Mouse (Mus musculus): ENCODE results near the gene Ccdc149. TPM values are rescaled to one million over a fixed set of nuclear protein-coding genes. Genes with fewer than 3 reads are reported as not detected.
A peak's percentile ranks its signal among the peaks of the same experiment; 100 is the strongest.

The Ccdc149 gene
- polyA plus RNA-seq, 1 experiment from 2014 or later: 3.5 TPM

DNA sequence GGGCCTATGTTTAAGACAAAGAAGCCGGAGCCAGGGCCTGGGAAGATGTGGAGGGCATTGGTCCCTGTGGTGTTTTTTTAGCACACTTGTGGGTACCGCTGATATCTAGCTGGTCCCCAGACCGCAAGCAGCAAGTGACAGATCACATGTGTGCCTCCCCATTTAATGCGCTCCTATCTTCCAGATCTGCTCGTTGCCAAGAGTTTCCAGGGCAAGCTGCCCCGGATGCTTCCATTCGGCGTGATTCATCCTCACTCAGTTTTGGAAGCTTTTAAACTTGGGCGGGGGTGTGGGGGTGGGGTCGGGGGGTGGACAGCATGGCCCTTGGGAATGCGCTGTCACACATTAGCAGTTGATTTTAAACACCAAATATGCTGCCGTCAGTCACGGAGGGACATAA lies 33.3 kb upstream of the Ccdc149 start:
- H3K36me3 ChIP-seq (ENCODE audit: insufficient read depth, low read length): no peaks in the 10 kb centered on the region
- no peaks in the 10 kb centered on the region for H3K4me1 ChIP-seq (replicated peaks; ENCODE audit: insufficient read depth, low read length)
- H3K9ac ChIP-seq (ENCODE audit: low read depth, low read length): no peak overlapping the region
- H3K4me2 ChIP-seq (ENCODE audit: low read length): no peak overlapping the region
- DNase-seq (ENCODE audit: low spot score) (no peak), ATAC-seq (replicated peaks; ENCODE audit: low FRiP score, low read depth) (no peak)
- 81% methylated on average over 13 of the region's 13 CpGs for WGBS
- TF ChIP-seq CTCF (IDR thresholded peaks at IDR 0.05; ENCODE audit: low read depth): no peak
- H3K4me3 ChIP-seq (replicated peaks; ENCODE audit: low read depth, low read length): no peak overlapping the region
- H3K27ac ChIP-seq: no peak overlapping the region
- H3K9me3 ChIP-seq (replicated peaks; ENCODE audit: low read length): no peaks in the 10 kb centered on the region
- no peaks in the 10 kb centered on the region for H3K27me3 ChIP-seq (ENCODE audit: insufficient read depth, low read length)

DNA sequence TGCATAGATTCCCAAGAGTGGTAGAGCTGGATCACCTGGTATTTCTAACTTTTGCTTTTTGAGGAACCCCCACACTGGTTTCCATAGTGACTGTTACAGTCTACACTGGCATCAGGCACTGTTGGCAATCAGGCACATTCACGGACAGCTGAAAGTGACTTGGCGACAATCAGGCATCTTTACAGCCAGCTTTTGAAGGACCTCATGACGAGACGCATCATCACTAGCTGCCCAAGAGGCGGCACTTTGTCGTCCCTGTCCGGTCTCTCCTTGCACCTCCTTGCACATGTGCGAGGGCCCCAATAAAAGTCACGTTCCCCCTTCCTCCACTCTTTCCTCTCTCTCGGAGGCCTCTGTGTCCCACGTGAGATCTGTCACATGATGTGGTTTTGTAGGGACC lies 32.8 kb upstream of the Ccdc149 start:
- Histone ChIP-seq H3K4me3 (replicated peaks; ENCODE audit: low read depth, low read length) (no peak overlapping the region), H3K36me3 (ENCODE audit: insufficient read depth, low read length) (no peaks in the 10 kb centered on the region), H3K9ac (ENCODE audit: low read depth, low read length) (no peak overlapping the region), H3K4me1 (replicated peaks; ENCODE audit: insufficient read depth, low read length) (no peaks in the 10 kb centered on the region), H3K4me2 (ENCODE audit: low read length) (no peak overlapping the region), H3K9me3 (replicated peaks; ENCODE audit: low read length) (no peaks in the 10 kb centered on the region), H3K27ac (no peak overlapping the region), H3K27me3 (ENCODE audit: insufficient read depth, low read length) (no peaks in the 10 kb centered on the region)
- ATAC-seq (replicated peaks; ENCODE audit: low FRiP score, low read depth) (no peak), DNase-seq (ENCODE audit: low spot score) (no peak)
- TF ChIP-seq CTCF (IDR thresholded peaks at IDR 0.05; ENCODE audit: low read depth): no peak
- WGBS: 89% methylated on average over 11 of the region's 11 CpGs

DNA sequence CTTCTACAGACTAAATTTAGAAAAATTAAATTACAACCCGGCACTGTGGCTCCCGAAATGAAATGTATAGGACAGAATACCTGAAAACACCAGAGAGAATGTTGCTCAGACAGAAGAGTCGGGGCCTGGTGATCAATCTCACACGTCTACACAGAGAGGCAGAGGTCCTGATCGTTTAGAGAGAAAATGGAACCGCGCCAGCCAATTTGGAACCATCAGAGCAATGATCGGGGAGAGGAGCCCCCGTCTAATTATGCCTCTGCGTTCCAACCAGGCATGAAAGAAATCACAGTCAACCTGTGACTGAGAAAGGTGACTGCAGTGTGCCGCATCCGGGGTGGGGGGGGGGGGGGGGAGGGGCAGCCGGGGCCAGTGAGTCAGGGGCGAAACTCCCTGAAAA lies 24.4 kb upstream of the Ccdc149 start:
- Histone ChIP-seq H3K4me3 (replicated peaks; ENCODE audit: low read depth, low read length) (no peak overlapping the region), H3K9me3 (replicated peaks; ENCODE audit: low read length) (no peaks in the 10 kb centered on the region), H3K4me2 (ENCODE audit: low read length) (no peak overlapping the region), H3K4me1 (replicated peaks; ENCODE audit: insufficient read depth, low read length) (no peaks in the 10 kb centered on the region), H3K9ac (ENCODE audit: low read depth, low read length) (no peak overlapping the region), H3K27me3 (ENCODE audit: insufficient read depth, low read length) (no peaks in the 10 kb centered on the region), H3K36me3 (ENCODE audit: insufficient read depth, low read length) (no peaks in the 10 kb centered on the region), H3K27ac (no peak overlapping the region)
- 47% methylated on average over 11 of the region's 14 CpGs for WGBS
- TF ChIP-seq CTCF (IDR thresholded peaks at IDR 0.05; ENCODE audit: low read depth): no peak
- no peak for DNase-seq (ENCODE audit: low spot score)
- no peak for ATAC-seq (replicated peaks; ENCODE audit: low FRiP score, low read depth)

DNA sequence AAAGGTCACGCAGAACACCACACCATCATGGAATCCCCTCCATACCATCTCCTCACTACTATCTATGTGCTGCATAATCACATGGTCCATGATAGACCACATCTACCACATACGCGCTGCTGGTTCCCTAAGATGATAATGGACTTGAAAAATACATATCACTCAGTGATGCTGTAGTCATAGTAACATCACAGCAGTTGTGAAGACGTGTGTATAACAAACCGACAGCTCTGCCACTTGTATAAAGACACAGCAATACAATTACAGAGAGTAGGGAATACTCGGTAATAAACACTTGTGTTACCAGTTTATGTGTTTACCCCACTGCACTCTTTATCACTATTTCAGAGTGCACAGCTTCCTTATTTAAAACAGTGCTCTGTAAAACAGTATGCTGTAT lies 20.2 kb upstream of the Ccdc149 start:
- TF ChIP-seq CTCF (IDR thresholded peaks at IDR 0.05; ENCODE audit: low read depth): no peak
- WGBS: 88% methylated on average over 6 of the region's 6 CpGs

DNA sequence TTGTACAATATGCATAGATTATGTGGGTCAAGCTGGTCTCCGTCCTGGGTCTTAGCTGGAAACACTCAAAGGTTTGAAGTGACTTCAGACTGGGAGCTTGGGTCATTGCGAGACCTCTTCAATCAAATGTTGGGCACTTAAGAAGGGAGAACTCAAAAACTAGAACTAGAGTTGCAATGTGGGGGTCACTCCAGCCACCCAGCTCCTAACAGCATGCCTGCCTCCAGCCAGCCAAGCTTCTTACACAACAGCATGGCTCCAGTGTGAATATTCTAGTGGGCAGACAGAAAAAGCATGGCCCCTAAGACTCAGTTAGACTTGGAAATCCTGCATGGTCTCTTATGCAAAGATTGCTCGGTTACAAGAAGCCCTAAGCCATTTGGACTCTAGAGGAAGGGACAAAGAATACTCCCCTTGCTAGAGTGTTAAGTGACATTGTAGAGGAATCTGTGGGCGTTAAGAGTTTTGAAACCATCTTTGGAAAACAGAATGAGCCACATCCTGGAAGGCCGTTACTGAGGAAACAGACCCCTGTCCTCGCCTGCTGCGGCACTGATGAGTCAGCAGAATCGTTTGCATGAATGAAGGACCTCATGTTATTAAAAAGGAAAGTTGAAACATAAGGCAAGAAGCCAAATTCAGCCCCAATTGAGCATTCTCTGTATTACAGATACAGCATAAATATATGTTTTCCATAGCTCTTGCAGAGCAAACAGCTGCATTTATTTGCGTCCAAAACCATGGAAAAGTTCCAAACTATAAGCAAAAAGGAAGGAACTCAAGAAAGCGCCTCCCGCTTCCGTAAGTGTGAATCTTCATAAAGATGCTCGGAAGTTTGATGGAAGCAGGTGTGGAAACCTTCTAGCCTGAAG lies 16.5 kb upstream of the Ccdc149 start:
- Histone ChIP-seq H3K27ac (no peak overlapping the region), H3K36me3 (ENCODE audit: insufficient read depth, low read length) (no peaks in the 10 kb centered on the region), H3K4me1 (replicated peaks; ENCODE audit: insufficient read depth, low read length) (no peaks in the 10 kb centered on the region), H3K9ac (ENCODE audit: low read depth, low read length) (no peak overlapping the region), H3K4me3 (replicated peaks; ENCODE audit: low read depth, low read length) (no peak overlapping the region), H3K27me3 (ENCODE audit: insufficient read depth, low read length) (no peaks in the 10 kb centered on the region), H3K9me3 (replicated peaks; ENCODE audit: low read length) (no peaks in the 10 kb centered on the region), H3K4me2 (ENCODE audit: low read length) (no peak overlapping the region)
- no peak for ATAC-seq (replicated peaks; ENCODE audit: low FRiP score, low read depth)
- TF ChIP-seq CTCF (IDR thresholded peaks at IDR 0.05; ENCODE audit: low read depth): no peak
- 73% methylated on average over 13 of the region's 13 CpGs for WGBS
- no peak for DNase-seq (ENCODE audit: low spot score)

More for the DNA sequence above, 20.2 kb upstream of the Ccdc149 start:
- no peaks in the 10 kb centered on the region for H3K27me3 ChIP-seq (ENCODE audit: insufficient read depth, low read length)
- H3K9me3 ChIP-seq (replicated peaks; ENCODE audit: low read length): no peaks in the 10 kb centered on the region
- H3K4me2 ChIP-seq (ENCODE audit: low read length): no peak overlapping the region
- ATAC-seq (replicated peaks; ENCODE audit: low FRiP score, low read depth) (no peak), DNase-seq (ENCODE audit: low spot score) (no peak)
- no peaks in the 10 kb centered on the region for H3K4me1 ChIP-seq (replicated peaks; ENCODE audit: insufficient read depth, low read length)
- H3K4me3 ChIP-seq (replicated peaks; ENCODE audit: low read depth, low read length): no peak overlapping the region
- H3K27ac ChIP-seq: no peak overlapping the region
- no peak overlapping the region for H3K9ac ChIP-seq (ENCODE audit: low read depth, low read length)
- no peaks in the 10 kb centered on the region for H3K36me3 ChIP-seq (ENCODE audit: insufficient read depth, low read length)

DNA sequence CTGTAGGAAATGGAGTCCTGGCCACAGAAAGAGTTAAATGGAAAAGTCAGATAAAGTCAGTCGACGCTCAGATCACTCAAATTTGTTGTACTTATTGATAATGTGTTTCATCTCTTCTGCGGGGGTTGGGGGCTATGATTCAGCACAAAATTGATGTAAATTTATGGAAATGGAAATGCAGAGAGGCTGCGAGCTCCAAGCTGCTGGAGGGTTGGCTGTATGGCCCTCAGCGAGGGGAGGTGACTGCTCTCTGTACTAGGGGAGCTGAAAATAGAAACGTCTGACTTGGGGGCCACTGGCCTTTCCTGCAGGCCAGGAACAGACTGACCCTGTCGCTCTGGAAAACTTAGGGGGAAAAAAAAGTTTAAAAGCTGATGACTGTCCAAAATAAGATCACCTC lies 5.5 kb upstream of the Ccdc149 start:
- WGBS: 9% methylated on average over 7 of the region's 7 CpGs
- Histone ChIP-seq H3K9me3 (replicated peaks; ENCODE audit: low read length) (no peaks in the 10 kb centered on the region), H3K27ac (peak overlapping the region; percentile 67), H3K27me3 (ENCODE audit: insufficient read depth, low read length) (no peaks in the 10 kb centered on the region), H3K4me1 (replicated peaks; ENCODE audit: insufficient read depth, low read length) (peaks cover 10% of the 10 kb centered on the region; the same call in 1 of the 2 replicates), H3K4me2 (ENCODE audit: low read length) (peak overlapping the region; percentile 67), H3K36me3 (ENCODE audit: insufficient read depth, low read length) (no peaks in the 10 kb centered on the region), H3K9ac (ENCODE audit: low read depth, low read length) (peak overlapping the region; percentile 52; the same call in 1 of the 2 replicates), H3K4me3 (replicated peaks; ENCODE audit: low read depth, low read length) (peak overlapping the region; percentile 38)
- TF ChIP-seq CTCF (IDR thresholded peaks at IDR 0.05; ENCODE audit: low read depth): no peak
- ATAC-seq (replicated peaks; ENCODE audit: low FRiP score, low read depth): no peak
- no peak for DNase-seq (ENCODE audit: low spot score)

Data from kidney, postnatal 0 days (tissue).